Mouse (Mus musculus): ENCODE measurements at regions not wholly inside any gene's neighbourhood (a gene's known extent, or its start where the extent isn't known, plus 50 kb on each side); places are given as distances from the start of the nearest gene placed in this dataset.

DNA sequence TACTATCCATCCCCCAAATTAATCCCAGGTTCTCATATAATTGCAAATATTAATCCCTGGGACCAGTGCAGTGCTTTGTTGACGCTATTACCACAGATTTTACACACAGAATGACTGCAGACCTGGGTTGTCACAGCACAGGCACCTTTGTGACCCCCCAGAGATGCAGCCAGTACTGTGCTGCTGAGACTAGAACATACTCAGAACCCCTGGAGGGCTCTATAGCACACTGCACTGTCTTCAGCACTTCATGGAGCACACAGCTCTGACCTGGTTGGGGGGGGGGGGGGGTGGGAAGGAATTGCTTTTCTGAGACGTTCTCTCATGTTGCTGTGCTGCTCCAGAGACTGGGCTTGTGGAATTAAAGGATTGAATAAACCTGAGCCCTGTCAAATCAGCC lies 154.9 kb upstream of the Gm34302 start:
- DNase-seq: no peak

DNA sequence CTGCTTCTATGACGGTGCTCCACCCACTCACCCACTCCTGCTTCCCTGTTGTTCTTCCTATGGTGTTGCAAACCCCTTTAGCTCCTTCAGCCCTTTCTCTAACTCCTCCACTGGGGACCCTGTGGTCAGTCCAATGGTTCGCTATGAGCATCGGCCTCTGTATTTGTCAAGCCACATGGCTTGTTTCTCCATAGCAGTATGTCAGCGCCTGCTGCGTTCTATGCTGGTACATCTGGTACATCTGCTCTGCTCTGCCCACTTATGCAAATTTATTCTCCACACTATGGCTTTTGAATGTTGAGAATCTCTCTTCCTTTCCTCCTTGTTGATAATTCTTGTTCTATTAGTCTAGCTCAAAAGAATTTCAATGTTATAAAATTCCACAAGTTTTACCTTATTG lies 154.2 kb upstream of the Gm34302 start:
- DNase-seq: no peak

DNA sequence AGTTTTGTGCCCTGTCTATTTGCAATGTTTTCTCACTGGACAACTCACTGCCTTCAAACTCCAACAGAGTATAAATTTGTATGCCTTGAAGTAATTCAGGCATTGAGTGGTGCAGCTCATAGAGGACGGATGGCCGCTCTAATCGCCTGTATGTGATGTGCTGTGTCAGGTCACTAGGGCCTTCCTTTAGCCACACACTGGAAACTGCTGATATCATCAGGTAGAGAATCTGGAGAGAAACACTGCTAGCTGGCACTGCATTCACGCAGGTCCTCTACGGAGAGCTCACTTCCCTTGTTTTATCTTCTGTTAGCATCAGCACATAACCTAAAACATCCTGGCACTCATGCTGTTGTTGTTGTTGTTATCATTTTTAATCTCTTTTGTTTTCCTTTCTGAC lies 144.0 kb upstream of the Gm34302 start:
- DNase-seq: no peak

DNA sequence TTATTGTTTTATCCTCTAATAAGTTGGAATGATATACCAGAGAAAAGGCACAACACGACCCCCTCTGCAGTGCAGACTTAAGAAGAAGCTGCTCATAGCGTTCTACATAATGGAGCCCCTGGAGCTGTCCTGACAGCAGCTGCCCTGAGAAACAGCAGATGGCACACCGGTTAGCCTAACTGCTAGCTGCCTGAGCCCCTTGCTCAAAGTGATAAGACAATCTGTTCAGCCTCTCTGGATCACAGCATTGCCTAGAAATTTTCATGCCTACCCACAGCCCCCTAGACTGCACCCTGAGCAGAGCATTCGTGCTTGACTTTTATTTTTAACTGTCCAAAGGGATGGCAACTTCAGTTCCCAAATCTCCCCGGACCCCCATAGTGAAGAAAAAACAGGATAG lies 132.4 kb upstream of the Gm34302 start:
- DNase-seq: no peak

DNA sequence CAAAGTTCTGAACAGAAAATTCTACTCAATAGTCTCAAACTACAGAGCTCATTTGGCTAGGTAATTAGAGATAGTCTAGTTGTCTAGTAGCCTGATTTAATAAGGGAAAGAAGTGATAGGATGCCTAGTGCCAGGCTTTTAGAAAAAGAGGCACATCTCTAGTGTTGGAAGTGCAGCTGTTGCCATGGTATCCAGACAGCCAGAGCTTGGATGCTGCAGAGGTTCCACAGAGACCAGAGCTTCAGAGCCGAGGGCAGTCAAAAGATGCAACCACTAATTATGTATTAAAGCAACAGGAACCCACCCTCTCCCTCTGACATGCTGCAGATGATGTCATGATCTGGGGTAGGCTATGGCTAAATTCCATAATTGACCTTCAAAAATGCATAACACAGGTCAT lies 130.0 kb upstream of the Gm34302 start:
- no peak for DNase-seq

DNA sequence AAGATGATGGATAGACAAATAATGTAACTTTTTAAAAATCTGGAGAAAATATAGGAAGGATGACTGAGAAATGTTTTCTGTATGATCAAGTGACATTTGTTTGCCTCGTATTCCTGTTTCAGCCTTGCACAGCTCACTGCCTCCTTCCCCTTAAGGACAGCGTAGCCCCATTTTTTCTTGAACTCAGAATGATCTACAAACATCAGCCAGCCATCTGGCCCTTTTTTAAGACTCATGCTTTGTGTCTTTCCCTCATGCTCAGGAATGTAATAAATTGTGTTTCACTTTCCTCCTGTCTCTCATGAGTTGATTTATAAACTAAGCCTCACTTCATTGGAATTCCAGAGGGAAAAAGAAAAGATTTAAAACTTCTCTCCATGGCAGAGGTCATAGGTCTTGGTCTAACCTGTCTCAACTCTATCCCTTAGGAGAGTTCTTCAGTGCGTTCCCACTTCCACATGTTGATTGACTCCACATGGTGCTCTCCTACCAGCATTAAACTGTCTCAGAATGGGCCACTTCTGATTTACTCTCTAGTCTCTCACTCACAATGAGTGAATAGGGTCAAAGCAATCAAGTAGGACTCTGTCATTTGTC lies 129.2 kb upstream of the Gm34302 start:
- DNase-seq: no peak

DNA sequence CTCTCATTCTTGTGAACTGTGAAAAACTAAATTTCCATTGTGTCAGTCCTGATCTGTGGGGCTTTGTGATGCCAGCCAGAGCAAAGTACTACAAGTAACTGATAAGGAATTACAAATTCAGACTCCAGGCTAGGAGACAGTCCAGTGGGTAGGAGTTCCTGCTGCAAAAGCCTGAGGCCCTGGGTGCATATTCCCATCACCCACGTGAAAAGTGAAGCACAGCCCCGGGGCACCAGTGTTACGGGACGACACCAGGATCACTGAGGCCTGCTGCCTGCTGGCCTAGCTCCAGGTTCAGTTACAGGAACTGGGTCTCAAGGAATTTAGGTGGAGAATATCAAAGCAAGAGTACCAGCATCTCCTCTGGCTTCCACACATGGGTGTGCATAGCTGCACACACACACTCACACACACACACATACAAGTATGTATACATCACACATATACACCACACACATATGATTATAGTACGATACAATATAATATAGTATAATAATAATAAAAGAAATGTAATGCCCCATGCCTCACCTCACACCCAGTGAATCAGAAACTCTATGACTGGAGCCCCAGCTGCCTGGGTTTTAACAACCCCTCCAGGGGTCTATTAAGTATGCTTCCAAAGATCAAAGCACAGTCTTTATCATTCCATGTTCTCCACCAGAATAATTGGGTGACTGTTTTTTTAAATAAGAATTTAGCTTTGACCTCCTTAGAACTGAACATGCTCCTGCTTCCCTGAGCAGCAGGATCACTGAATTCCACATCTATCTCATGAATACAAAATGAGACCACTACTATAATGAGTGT lies 126.6 kb upstream of the Gm34302 start:
- DNase-seq: no peak

DNA sequence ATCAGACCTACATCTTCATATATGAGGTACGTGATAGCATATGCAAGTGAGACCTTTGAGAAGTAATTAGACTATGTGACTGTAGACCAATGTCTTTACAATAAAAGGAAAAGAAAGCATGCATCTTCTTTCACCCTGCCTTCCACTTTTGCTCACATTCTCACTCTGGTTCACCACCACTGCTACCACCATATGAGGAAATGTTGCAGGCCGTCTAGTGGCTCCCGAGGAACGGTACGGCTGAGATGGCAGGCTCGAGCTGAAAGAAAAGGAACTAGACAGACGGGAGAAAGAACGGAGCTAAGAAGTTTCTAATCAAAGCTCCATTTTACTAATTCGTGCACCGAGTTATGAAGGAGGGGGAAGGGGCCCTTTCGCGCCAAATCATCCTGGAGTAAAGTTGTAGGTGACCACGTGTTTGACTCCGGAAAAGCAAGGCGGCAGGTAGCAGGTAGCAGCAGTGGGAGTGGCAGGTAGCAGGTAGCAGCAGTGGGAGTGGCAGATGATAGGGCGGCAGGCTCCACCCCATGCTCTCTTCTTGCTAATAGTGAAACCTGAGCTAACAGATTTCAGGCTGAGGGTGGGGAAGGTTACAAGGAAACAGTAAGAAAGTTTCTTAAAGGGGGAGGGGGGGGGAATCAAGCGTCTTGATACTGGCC lies 125.9 kb upstream of the Gm34302 start:
- DNase-seq: no peak

DNA sequence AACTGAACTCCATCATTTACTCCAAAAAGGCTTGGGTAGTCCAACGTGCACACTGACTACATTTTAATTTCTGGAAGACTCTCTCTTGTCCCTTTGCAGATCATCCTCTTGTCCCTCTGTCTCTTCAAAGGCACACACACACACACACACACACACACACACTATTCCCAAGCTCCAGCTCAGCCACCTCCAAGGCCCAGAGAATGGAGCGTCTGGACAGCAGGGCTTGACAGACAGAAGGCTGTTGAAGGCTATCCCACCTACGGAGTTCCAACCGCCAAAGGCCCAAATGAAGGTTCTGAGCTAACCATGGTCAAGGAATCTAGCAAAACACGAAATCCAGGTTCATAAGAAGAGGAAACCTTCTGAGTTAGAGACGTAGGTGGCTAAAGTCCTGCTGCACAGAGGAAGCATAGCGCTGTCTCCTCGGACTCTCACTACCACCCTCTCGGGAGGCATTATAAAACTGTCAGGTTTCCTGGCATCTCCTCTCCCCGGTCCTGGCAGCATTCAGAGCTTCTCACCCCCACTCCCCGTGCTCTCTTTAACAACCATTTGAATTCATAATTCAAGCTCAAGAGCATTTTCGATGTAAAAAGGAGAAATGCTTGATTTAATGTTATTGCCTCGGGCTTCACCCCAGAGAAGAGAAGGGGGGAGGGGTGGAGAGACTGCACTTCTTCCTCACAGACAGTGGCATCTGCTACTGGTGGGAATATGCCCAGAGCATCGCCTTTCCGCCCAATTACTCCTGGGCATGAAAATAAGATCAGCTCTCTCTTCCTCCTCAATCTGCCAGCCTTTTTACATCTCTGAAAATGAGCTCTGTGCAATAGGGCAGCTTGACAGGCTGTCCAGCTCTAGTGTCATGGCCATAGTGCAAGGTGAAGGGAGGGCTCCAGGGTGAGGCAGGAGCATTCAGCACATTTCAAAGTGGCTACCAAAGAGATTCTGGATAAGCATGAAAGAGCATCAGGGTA lies 99.3 kb upstream of the Gm34302 start:
- DNase-seq: no peak

DNA sequence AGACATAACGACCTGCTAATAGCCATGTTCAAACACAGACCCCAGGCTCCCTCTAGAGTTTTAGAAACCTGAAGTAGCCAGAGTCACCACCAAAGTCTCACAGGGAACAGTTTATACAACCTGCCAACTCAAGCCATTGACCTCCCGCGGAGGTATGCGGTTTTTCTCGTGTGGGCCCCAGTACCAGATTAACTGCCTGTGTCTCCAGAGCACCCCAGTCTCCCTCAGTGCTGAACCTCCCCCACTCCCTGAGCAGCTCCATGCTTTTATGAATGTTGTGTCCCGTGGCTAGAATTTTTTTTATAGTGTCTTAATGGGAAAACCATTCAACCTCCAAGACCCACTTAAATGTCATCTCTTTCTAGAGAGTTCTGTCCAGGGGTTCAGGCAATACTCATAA lies 98.5 kb upstream of the Gm34302 start:
- DNase-seq: no peak

DNA sequence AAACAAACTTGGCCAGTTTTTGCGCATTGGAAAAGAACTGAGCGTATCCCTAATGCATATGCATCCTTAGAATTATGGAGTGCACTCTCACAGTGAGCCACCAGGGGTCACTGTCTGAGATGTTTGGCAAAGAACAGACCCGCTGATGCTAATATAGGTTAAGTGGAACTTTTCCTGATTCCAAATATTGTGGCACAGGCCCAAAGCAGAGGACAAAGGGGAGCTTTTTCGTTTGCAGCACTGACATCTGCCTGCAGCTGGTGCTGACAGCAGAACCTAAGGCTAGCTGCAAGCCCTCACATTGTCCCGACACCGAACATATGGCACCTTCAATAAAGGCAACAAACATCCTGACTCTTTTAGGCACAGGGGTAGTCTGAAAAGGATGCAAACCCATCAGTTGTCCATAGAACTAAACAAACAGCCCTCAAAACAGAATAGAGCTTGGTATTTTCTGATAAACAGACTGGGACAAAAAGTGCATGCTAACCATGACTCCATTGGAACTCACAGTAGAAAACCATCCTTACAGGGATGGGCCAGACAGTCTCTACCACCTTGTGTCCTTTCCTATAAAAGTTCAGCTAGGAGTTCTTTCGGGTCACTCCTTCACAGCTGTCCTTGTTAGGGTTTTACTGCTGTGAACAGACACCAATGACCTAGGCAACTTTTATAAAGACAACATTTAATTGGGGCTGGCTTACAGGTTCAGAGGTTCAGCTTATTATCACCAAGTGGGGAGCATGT lies 87.1 kb upstream of the Gm34302 start:
- DNase-seq: peak; percentile 17

DNA sequence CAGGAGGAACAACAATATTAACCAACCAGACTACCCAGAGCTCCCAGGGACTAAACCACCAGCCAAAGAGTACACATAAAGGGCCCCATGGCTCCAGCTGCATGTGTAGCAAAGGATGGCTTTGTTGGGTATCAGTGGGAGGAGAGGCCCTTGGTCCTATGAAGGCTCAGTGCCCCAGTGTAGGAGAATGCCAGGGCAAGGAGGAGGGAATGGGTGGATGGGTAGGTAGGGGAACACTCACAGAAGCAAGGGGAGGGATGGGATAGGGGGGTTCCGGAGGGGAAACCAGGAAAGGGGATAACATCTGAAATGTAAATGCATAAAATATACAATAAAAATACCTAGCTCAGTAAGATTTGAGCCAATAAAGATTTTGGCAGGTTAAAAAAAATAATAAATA lies 86.4 kb upstream of the Gm34302 start:
- no peak for DNase-seq

DNA sequence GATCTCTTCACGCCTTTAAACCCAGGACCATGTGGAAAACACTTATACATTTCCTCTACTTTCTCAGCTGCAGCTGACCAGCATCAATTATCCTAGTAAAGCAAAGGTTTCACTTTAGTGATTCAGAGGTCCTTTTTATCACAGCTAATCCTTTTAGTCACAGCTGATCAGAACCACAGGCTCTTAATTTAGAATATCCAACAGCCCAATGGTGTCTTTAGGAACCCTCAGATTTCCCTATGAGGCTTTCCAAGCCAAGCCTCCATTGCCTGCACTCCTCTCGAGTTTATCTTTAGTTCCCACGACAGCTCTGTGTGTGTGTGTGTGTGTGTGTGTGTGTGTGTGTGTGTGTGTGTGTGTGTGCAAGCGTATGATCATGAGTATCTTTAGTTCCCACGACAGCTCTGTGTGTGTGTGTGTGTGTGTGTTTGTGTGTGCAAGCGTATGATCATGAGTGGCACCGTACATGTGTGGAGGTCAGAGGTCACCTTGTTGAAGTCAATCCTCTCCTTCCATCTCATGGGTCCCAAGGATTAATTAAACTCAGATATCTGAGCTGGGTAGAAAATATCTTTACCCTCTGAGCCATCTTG lies 85.4 kb upstream of the Gm34302 start:
- no peak for DNase-seq

DNA sequence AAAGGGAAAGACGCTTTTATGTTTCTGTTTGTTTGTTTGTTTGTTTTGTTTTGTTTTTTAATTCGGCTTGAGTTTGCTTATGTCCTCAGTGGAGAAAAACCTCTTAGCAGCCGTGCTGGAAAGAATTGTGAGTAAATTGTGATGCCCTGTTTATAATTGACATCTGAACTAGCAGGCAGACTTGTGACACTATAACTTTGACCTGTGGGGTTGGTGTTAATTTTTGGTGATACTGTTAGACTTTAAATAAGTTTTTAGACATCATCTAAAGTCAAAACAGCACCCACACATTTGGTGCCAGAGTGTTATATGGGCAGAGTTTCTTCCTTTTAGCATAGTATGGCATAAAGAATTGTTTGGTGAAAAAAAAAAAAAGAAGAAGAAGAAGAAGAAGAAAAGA lies 84.0 kb upstream of the Gm34302 start:
- no peak for DNase-seq

DNA sequence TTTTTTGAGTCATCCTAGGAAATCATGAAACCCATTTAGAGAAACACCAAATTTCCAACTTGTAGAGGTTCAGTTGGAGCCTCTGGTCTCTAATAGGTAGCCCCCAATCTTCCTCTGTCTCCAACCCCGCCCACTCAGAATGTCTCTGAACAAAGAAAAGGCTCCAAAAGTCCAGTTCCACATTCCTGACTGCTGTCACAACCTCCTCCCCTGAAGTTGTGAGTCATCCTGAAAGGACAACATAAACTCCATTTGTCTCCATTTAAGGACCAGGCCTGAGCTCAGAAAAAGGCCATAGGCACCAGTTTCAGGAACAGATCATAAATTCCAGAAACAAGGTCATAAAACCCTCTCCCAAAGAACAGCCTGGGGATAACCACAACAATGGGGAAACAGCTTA lies 79.4 kb upstream of the Gm34302 start:
- DNase-seq: no peak

DNA sequence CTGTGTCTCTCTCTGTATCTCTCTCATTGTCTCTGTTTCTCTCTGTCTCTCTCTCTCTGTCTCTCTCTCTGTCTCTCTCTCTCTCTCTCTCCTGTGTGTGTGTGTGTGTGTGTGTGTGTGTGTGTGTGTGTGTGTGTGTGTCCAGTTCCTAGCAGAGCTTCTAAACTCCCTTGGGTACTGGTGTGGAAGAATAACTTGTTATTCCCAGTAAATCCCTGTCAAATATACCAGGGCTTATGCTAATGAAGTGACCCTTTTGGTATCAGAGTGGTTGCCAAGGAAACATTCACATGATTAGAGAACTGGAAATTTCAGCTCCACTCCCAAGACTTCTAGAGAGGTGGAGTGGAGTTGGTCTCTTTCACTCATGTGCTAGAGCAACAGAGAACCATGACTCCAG lies 78.9 kb upstream of the Gm34302 start:
- DNase-seq: no peak

DNA sequence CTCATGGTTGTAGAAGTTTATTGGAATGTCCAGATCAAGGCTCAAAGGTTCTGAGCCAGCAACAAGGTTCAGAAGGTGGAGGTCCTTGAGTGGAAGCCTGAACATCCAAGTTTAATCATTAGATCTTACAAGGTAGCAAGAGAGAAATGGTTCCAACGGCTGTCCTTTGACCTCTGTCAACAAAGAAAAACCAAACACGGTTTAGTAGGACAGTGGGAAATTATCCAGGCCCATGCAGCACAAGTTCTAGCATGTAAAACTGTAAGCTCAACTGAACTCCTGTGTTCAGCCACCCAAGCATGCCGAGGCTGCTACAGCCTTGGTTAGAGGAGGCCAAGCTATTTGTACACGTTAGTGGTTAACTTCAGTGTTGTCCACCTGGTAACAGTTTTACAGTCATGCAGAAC lies 77.1 kb upstream of the Gm34302 start:
- no peak for DNase-seq

DNA sequence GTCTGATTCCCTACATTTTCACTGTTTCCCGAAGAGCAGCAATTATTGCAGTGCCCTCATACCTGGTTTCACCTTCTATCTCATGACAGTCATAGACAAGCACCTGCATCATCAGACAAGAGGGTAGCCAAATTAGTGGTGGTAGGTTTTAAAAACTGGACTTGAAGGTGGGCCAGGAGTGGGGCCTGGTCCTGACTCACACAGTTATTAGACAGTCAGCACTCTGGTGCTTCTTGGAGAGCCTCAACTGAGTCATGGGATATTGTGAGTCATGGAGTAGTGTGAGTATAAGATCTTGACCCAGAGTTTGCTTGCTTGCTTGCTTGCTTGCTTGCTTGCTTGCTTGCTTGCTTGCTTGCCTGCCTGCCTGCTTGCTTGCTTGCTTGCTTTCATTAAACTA lies 73.1 kb upstream of the Gm34302 start:
- no peak for DNase-seq

DNA sequence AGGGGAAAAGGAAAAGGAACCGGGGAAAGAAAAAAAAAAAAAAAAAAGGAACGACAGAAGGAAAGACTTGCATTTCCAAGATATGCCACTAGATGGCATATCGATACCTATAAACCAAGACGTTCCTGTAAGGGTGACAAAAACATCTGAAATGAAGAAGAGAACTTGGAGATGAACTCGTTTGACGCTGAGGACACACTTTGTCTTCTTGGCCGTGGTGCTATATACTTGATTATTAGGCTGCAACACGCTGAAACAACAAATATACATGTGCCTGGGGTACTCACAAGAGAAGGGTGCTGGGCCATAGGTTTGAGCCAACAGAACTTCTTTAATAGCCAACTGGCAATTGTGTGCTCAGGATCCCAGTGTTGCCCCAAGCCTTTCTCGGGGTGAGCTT lies 71.2 kb upstream of the Gm34302 start:
- DNase-seq: no peak

DNA sequence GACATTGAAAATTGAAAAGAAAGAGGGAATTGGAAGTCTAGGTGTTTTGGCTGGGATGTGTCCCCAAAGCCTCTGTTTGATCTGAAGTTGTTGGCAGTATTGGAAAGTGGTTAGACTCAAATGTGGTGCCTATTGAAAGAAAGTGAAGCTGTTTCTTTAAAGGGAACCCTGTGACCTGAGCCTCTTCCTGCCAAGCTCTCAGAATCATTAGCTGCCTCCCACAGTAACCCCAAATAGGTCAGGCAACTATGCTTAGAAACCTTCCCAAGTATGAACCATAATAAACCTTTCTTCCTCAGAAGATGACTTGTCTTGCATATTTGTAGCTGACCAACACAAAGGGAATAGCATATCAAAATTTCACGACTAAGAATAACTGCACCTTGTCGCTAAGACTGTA lies 69.7 kb upstream of the Gm34302 start:
- DNase-seq: no peak

DNA sequence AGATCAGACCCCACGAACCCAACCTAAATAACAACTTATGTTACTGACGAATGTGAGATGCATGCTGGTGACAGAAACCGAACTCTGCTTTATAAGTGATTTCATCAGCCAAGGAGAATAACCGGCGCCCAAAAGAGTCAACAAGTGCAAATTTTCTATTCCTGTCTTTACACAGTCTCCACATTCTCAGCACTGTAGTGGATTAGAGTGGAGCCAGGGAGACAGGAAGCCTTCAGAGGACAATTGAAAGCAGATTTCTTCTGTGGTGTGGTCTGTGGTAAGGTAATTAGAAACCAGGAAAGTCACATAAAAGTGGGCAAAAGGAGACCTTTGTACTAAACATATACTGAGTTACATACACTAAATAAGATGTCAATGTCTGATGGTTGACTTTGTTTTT lies 68.0 kb upstream of the Gm34302 start:
- no peak for DNase-seq

All from adrenal gland, adult 8-10 months (tissue).